Mouse (Mus musculus) granulocyte monocyte progenitor cell, adult 5-6 weeks (primary cell): ENCODE results near the gene Bglap. TPM values are rescaled to one million over a fixed set of nuclear protein-coding genes. Genes with fewer than 3 reads are reported as not detected.
"Not testable (repeated sequence)": the region's sequence is repeated elsewhere in the genome, so short reads cannot be mapped to it uniquely, and the experiment has no call there.

Source experiments
- ATAC-seq: replicated peaks from 2 replicates; pipeline ENCODE4 v1.8.0; 2016; ENCODE audit warnings: mild to moderate bottlenecking, moderate TSS enrichment, inconsistent platforms; ENCODE audit not compliant: poor library complexity, severe bottlenecking
- total RNA-seq, 2 experiments: library from RNA; stranded (forward) in 1 of 2; stranded (reverse) in 1 of 2; fragments of 200-712, 200-1000 nt in 1 of 2; fragments of >200 nt in 1 of 2; fragmentation: Nextera tagmentation in 1 of 2; gene quantifications; 2 replicates each; pipeline ENCODE4 v1.2.3; 2014 to 2017

Bglap gene
- total RNA-seq, 2 experiments from 2014 or later, result not detected

- peak; percentile 33; the same call in 1 of the 2 replicates for ATAC-seq
Observed at GRCm38 (mm10) chr3:88395742-88396141, 11.5 kb upstream of the Bglap start.

DNA sequence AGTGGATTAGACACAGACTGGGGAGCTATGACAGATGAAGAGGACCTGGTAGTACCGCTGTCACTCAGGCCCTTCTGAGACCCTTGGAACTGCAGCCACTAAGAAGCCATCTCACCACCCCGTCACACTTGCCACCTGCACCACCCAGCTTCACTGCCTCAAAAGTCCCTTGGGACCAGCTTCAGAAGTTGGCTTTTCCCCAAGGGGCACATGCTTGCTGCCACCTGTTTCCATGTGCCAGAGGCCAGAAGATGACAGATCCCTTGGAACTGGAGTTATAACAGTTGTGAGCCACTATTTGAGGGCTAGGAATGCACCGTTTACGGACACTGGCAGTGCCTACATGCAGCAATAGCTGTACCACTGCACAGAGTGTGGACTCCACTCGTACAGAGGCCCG is 11.0 kb upstream of the Bglap start:
- ATAC-seq, result no peak

DNA sequence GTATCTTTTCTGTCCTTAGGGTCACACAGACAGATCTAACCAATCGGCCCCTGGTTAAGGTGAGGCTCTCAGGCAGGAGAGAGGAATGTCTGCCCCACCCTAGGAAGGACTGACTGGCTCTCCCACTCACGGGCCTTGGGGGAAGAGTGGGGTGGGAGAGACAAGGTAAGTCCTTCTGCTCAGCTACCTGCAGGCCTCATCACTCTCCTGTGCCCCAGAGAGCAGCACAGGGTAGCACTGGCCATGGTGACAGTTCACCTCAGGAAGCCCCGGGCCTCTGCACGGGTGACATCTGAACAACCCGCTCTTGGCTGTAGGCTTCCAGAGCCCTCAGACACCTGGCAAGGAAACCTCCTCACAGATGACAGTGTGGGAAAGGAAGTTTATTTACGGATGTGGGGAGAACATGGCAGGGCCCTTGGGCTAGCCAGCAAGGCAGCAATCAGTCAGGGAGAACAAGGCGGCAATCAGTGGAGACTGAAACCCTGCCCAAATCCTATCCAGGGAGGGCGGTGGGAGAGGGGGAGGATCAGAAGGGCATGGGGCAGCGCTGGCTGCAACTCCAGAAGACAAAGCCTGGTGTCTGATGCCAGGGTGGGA is 9.6 kb upstream of the Bglap start:
- ATAC-seq, result no peak

DNA sequence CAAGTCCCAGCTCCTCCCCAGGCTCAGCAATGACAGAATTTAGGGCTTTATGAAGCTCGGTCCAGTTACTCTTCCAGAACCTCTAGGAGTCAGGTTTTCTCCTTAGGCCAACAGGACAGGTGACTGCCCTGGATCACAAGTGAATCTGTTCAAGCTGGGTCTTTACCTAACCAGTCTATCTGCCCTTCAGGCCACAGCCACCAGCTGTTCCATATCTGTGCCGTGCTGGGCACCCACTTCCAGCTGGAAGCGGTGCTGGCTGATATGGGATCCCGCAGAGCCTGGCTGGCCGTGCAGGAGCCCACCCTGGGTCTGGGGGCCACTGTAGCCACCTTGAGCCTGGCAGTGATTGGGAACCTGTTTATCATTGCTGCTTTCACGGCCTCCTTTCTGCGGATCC is 1.9 kb downstream of the Bglap start:
- not testable (repeated sequence) for ATAC-seq

GRCm38 (mm10) chr3:88381389-88382315 is 2.6 kb downstream of the Bglap start:
- peak; percentile 76 for ATAC-seq

- ATAC-seq, result not testable (repeated sequence)
Observed at GRCm38 (mm10) chr3:88378599-88378998, 5.7 kb downstream of the Bglap start, which contains the start of gene Bglap2. Gene Bglap2, minus strand, starts transcription at chr3:88378699.

DNA sequence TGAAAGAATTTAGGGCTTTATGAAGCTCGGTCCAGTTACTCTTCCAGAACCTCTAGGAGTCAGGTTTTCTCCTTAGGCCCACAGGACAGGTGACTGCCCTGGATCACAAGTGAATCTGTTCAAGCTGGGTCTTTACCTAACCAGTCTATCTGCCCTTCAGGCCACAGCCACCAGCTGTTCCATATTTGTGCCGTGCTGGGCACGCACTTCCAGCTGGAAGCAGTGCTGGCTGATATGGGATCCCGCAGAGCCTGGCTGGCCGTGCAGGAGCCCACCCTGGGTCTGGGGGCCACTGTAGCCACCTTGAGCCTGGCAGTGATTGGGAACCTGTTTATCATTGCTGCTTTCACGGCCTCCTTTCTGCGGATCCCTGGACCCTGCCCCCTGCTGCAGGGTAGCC is 7.6 kb downstream of the Bglap start:
- not testable (repeated sequence) for ATAC-seq

GRCm38 (mm10) chr3:88375750-88376626 is 8.3 kb downstream of the Bglap start:
- peak; percentile 62 for ATAC-seq

DNA sequence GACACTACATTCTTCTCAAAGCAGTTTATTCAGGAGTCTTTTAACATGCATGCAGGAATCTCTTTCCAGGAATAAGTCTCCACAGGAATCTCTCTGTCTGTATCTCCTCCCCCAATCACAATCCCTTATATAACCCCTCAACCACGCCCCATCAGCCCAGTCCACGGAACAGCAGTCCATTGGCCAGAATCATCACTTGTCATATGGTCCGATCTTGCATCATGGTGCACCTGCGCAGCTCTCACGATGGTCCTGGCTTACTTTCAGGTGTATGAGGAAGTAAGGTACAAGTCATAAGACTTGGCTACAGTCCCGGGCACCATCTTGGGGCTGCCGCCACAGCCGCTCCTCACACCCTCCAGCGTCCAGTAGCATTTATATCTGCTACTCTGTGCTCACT is 11.6 kb downstream of the Bglap start, which contains the start of gene Bglap3:
Bglap3 (minus strand) TSS at position 101 of the 400 bp plus-strand sequence.
- not testable (repeated sequence) for ATAC-seq

GRCm38 (mm10) chr3:88368511-88368910 is 15.8 kb downstream of the Bglap start:
- not testable (repeated sequence) for ATAC-seq

DNA sequence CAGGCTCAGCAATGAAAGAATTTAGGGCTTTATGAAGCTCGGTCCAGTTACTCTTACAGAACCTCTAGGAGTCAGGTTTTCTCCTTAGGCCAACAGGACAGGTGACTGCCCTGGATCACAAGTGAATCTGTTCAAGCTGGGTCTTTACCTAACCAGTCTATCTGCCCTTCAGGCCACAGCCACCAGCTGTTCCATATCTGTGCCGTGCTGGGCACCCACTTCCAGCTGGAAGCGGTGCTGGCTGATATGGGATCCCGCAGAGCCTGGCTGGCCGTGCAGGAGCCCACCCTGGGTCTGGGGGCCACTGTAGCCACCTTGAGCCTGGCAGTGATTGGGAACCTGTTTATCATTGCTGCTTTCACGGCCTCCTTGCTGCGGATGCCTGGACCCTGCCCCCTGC is 16.7 kb downstream of the Bglap start:
- not testable (repeated sequence) for ATAC-seq

DNA sequence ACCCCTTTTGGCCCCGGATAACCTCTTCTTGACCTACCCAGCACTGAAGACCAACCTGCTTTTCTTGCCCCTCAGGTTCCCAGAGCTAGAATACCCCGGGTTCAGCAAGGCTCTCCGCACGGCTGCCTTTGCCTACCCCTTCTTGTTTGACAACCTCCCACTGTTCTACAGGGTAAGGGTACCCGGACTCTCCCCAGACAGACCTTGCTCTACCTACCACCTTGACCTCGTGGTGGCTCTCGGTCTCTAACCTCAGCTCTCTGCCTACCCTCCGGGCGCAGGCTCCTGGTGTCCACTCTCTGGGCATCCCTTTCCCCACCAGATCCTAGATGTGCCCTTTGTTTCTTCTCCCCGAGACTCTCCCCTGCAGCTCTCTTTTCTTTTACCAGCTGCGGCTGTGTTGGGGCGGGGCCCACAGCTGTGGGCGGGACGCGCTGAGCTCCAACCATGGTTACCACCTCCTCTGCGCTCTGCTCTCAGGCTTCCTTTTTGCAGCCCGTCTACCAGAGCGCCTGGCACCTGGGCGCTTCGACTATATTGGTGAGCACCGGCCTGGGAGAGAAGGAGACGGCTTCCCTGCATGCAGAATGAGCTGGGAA is 17.3 kb downstream of the Bglap start:
- peak; percentile 81 for ATAC-seq

DNA sequence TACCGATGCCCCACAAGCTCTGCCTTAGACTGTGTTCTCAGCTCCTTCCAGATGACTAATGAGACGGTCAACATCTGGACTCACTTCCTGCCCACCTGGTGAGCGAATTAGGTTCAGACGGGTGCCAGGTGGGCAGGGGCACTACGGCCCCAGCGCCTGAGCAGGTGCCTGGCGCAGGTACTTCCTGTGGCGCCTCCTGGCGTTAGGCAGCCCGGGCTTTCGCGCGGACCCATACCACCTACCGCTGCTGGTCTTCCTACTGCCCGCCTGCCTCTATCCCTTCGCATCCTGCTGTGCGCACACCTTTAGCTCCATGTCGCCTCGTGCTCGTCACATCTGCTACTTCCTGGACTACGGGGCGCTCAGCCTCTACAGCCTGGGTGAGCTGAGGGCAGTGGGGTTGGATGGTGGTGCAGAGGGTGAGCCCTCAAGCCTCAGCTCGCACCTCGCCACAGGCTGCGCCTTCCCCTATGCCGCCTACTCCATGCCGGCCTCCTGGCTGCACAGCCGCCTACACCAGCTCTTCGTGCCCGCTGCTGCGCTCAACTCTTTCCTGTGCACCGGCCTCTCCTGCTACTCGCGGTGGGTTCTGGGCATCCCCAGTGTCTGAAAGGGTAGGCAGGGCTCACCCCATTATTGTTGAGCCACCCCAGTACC is 18.4 kb downstream of the Bglap start:
- no peak for ATAC-seq

GRCm38 (mm10) chr3:88364337-88364736 is 19.9 kb downstream of the Bglap start, which contains the start of gene Paqr6:
Gene Paqr6, plus strand, starts transcription at chr3:88364584.
- no peak for ATAC-seq

GRCm38 (mm10) chr3:88363700-88364099 is 20.6 kb downstream of the Bglap start:
- ATAC-seq, result no peak

DNA sequence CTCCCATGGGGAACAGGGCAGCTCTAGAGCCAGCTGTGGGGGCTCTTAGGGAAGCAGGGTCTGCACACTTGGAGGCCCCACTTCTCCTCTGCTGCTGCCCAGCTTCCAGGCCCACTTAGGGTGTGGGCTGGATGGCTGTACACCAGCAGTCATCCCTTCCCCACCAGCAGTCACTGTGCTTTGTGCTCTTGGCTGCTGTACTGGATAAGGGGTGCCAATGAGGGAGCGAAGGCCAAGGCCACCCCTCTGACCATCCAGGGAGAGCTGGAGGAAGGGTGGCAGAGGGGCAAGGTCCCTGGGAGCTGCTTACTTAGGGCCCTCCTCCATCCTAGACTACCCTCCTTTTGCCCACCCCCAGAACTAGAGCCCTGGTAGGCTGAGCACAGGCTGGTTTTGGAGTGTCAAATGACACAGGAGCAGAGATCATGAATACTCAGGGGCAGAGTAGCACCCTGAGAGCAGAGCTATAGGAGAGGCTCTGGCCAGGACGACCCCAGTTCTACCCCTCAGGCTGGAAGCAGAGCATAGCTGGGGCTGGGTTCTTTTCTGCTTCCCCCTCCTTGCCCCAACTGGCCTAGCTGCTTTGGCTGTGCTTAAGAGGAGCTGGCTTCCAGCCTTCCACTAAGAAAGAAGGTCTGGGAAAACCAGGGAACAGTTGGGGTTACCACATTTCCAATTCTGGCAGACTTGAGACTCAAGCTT is 22.5 kb downstream of the Bglap start:
- no peak for ATAC-seq

DNA sequence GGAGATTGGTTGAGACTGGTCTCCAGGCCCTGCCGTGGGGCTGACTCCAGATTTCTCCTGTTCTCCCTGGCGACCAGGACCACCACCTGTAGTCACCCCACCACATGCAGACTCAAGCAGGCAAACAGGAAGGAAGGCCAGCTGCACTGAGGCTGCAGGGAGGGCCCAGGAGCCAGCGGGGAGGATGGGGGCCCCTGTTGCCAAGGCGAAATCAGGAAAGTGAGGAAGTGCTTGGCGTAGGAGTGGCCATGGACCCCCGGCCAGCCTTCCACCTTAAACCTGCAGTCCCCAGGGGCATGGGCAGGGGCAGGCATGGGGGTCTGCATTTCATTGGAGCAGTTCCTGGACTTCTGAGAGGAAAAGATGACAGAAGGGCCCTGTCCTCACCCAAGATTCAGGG is 23.2 kb downstream of the Bglap start:
- ATAC-seq, result no peak

GRCm38 (mm10) chr3:88359989-88360388 is 24.3 kb downstream of the Bglap start:
- ATAC-seq, result no peak

GRCm38 (mm10) chr3:88359584-88359983 is 24.7 kb downstream of the Bglap start:
- no peak for ATAC-seq
